Mouse (Mus musculus): Measurements from ENCODE around the gene Ikzf4. TPM values are rescaled to one million over a fixed set of nuclear protein-coding genes. Genes with fewer than 3 reads are reported as not detected.
A peak's percentile ranks its signal among the peaks of the same experiment; 100 is the strongest.
"Not testable (repeated sequence)": the region's sequence is repeated elsewhere in the genome, so short reads cannot be mapped to it uniquely, and the experiment has no call there.

Ikzf4 gene
- total and polyA plus RNA-seq, 3 experiments: 0.88 to 1.8 (median 0.97) TPM

DNA sequence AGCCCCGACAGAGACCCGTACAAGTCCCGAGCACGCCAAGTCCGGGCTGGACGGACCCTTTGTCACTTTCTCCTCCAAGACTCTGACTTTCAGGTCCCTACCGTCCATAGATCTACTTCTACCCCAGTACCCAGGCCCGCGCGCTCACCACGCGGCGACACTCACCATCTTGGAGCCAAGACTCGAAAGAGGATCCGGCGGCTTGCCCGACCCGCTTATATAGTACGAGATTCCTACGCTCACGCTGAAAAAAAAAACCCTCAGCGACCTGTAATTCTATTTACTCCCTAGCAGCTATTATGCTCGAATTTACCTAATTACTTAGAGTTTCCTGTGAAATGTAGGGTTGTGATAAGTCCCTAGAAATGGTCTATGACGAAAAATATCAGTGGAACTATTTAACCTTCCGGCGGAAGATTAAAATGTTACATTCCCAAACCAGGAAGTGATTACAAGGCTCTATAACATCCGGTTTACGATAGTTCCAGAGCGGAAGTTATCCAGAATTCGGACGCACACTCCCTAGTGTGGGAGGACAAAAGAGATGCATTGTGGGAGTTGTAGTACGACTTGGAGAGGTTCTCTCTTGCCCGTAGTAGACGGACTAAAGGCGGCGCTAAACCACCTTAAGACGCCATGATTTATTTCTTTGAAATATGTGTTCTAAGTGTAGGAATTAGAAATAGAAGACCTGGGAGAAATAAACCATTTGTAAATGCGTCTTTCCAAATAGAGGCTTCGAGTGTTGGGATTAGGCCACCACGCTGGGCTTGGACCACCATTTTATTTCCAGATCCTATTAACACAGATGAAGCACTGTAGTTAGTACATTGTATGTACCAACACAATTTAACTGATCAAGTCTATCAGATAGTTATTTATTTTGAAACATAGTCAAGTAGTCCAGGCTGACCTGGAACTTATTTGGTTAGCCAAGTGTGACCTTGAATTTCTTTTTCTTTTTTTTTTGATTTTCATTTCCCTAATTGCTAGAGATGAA, 19.2 kb downstream of the Ikzf4 start, which contains the start of gene Rps26:
Gene Rps26, minus strand, starts transcription at position 437 of the 1,000 bp plus-strand sequence.
- peak within 1 kb of the TSS; percentile 100 for H3K27ac ChIP-seq
- TF ChIP-seq POLR2A (IDR thresholded peaks at IDR 0.05; ENCODE audit: insufficient read depth, low read depth, low read length): peak; percentile 95
- TF ChIP-seq EP300 (IDR thresholded peaks at IDR 0.05; ENCODE audit: insufficient read depth, low read depth, low read length): 0 out of 2 replicates have a peak, but pooled peaks have one; percentile 44
- TF ChIP-seq CTCF (IDR thresholded peaks at IDR 0.05): peak; percentile 74

DNA sequence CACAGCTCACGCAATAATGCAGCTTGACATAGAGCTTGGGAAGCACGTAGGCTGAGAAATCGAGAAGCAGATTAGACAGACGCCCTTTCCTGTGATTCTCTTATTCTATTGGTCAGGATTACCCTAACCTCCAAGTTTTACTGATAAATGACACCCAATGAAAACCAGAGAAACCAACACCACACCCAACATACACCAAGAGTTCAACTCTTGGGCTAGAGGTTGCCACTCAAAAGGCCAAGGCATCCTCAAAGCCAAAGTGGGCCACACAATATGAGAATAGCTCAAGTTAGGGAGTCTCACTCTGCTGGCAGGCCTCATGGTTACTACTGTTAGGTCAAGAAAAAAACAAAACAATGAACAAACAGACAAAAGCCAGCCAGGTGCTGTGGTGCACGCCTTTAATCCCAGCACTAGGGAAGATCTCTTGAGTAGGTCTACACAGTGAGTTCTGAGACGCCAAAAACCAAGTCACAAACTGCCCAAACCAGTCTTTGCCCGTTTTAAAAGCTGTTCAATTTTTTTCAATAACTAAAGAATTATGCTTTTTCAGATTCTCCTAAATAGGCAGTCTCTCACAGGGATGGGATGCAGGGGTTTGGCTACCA, 20.4 kb downstream of the Ikzf4 start:
- Histone ChIP-seq H3K4me3 (peak overlapping the region; percentile 77), H3K9ac (ENCODE audit: low read depth, low read length) (peak overlapping the region; percentile 90), H3K4me1 (ENCODE audit: control insufficient read depth, insufficient read depth, low read length) (peaks cover 3% of the 10 kb centered on the region), H3K79me2 (replicated peaks; ENCODE audit: control insufficient read depth, insufficient read depth, low read length) (no peaks in the 10 kb centered on the region), H3K36me3 (ENCODE audit: control insufficient read depth, insufficient read depth, low read length) (peaks cover 5% of the 10 kb centered on the region), H3K27ac (peak overlapping the region; percentile 100), H3K27me3 (ENCODE audit: control insufficient read depth, insufficient read depth, low read length) (no peaks in the 10 kb centered on the region)
- no peak for DNase-seq
- TF ChIP-seq EP300 (IDR thresholded peaks at IDR 0.05; ENCODE audit: insufficient read depth, low read depth, low read length) (no peak), CTCF (IDR thresholded peaks at IDR 0.05) (no peak), POLR2A (IDR thresholded peaks at IDR 0.05; ENCODE audit: insufficient read depth, low read depth, low read length) (no peak)
- intact Hi-C loops (cut with DNase I): loop anchor here (5.0 to 10.0 kb wide), 3 partner anchors 73 to 323 kb away; partner anchors contain the start of genes Gdf11 and Pan2
- 34% methylated on average over 7 of the region's 7 CpGs for WGBS

More for the DNA sequence above, 19.2 kb downstream of the Ikzf4 start, which contains the start of gene Rps26:
- Histone ChIP-seq H3K79me2 (replicated peaks; ENCODE audit: control insufficient read depth, insufficient read depth, low read length) (no peaks in the 10 kb centered on the region), H3K36me3 (ENCODE audit: control insufficient read depth, insufficient read depth, low read length) (peaks cover 5% of the 10 kb centered on the region), H3K4me3 (peak within 1 kb of the TSS; percentile 77), H3K4me1 (ENCODE audit: control insufficient read depth, insufficient read depth, low read length) (peaks cover 3% of the 10 kb centered on the region), H3K9ac (ENCODE audit: low read depth, low read length) (peak within 1 kb of the TSS; percentile 90), H3K27me3 (ENCODE audit: control insufficient read depth, insufficient read depth, low read length) (no peaks in the 10 kb centered on the region)
- WGBS: 1% methylated on average over 40 of the region's 40 CpGs
- DNase-seq: peak; percentile 85 to 88
- intact Hi-C loops (cut with DNase I): loop anchor here (1.0 to 10.0 kb wide), 5 partner anchors 47 to 324 kb away; partner anchors contain the start of genes Gdf11 and Pan2

DNA sequence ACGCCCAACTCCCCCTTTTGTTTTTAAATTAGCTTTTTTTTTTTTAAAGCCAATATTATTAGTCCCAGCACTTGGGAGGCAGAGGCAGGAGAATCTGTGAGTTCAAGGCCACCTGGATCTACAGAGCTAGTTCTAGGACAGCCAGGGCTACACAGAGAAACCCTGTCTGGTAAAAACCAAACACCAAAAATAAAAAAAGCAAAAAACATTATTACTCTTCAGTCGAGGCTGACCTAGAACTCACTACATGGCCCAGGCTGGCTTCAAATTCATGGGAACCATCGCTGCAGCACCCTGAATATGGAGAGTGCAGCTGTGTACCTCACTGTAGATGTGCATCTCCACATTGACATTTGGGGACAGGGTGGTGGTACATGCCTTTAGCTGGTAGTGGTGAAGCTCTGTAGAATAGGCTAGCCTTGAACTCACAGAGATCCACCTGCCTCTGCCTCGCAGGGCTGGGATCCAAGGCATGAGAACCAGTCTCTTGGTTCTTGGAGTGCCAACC, 22.6 kb downstream of the Ikzf4 start:
- H3K4me3 ChIP-seq; DNase-seq; H3K9ac ChIP-seq (ENCODE audit: low read depth, low read length); H3K27ac ChIP-seq; H3K79me2 ChIP-seq (replicated peaks; ENCODE audit: control insufficient read depth, insufficient read depth, low read length); H3K4me1 ChIP-seq (ENCODE audit: control insufficient read depth, insufficient read depth, low read length); H3K36me3 ChIP-seq (ENCODE audit: control insufficient read depth, insufficient read depth, low read length); H3K27me3 ChIP-seq (ENCODE audit: control insufficient read depth, insufficient read depth, low read length): not testable (repeated sequence)
- intact Hi-C loops (cut with DNase I): loop anchor here (10.0 kb wide), 1 partner anchor 272 kb away; the partner anchor contains the start of gene Gdf11
- WGBS: 90% methylated on average over 4 of the region's 4 CpGs

DNA sequence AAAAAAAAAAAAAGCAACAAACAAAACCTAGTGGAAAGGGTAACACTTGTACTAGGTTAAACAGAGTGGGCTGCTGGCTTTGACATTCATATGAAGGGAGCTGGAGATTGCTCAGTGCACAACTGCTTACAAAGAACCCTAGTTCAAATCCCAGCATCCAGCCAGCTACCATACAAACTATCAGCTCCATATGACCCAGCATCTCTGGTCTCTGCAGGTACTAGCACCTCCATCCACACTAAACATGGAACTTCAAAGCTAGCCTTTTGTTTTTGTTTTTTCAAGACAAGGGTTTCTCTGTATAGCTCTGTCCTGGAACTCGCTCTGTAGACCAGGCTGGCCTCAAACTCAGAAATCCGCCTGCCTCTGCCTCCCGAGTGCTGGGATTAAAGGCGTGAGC, 23.1 kb downstream of the Ikzf4 start:
- Histone ChIP-seq H3K27ac (no peak overlapping the region), H3K27me3 (ENCODE audit: control insufficient read depth, insufficient read depth, low read length) (no peaks in the 10 kb centered on the region)

DNA sequence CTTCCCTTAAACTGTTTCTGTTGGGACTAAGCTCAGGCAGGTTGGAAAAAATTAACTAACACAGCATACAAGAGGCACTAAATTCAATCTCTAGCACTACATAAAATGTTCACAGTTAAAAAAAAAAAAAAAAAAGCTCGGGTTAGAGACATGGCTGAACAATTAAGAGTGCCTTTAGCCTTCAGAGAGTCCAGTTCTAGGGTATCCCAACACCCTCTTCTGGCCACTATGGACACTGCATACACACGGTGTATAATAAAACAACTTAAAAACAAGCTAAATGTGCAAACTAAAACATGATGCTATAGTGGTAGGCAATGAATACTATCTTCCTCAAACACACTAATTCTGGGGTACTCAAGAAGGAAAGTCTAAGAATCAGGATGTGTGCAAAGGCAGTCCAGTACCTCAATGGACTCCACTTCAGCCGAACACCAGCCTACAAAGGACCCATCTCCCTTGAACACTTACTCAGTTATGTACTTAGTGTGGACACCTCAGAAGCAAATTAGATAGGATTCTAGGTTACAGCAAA, 23.7 kb downstream of the Ikzf4 start:
- no peak for DNase-seq
- Histone ChIP-seq H3K4me3 (no peak overlapping the region), H3K27ac (no peak overlapping the region), H3K9ac (ENCODE audit: low read depth, low read length) (no peak overlapping the region), H3K4me1 (ENCODE audit: control insufficient read depth, insufficient read depth, low read length) (peaks cover 3% of the 10 kb centered on the region), H3K79me2 (replicated peaks; ENCODE audit: control insufficient read depth, insufficient read depth, low read length) (no peaks in the 10 kb centered on the region), H3K27me3 (ENCODE audit: control insufficient read depth, insufficient read depth, low read length) (no peaks in the 10 kb centered on the region), H3K36me3 (ENCODE audit: control insufficient read depth, insufficient read depth, low read length) (peaks cover 5% of the 10 kb centered on the region)
- intact Hi-C loops (cut with DNase I): loop anchor here (10.0 kb wide), 1 partner anchor 273 kb away; the partner anchor contains the start of gene Gdf11
- peak; percentile 11; the same call in 1 of the 2 replicates for TF ChIP-seq CTCF (IDR thresholded peaks at IDR 0.05)
- TF ChIP-seq POLR2A (IDR thresholded peaks at IDR 0.05; ENCODE audit: insufficient read depth, low read depth, low read length): 0 out of 2 replicates have a peak, but pooled peaks have one; percentile 7
- no peak for TF ChIP-seq EP300 (IDR thresholded peaks at IDR 0.05; ENCODE audit: insufficient read depth, low read depth, low read length)
- 78% methylated on average over 3 of the region's 3 CpGs for WGBS

More for the DNA sequence above, 23.1 kb downstream of the Ikzf4 start:
- intact Hi-C loops (cut with DNase I): loop anchor here (10.0 kb wide), 1 partner anchor 272 kb away; the partner anchor contains the start of gene Gdf11
- H3K79me2 ChIP-seq (replicated peaks; ENCODE audit: control insufficient read depth, insufficient read depth, low read length): no peaks in the 10 kb centered on the region
- peaks cover 3% of the 10 kb centered on the region for H3K4me1 ChIP-seq (ENCODE audit: control insufficient read depth, insufficient read depth, low read length)
- H3K4me3 ChIP-seq: no peak overlapping the region
- H3K36me3 ChIP-seq (ENCODE audit: control insufficient read depth, insufficient read depth, low read length): peaks cover 5% of the 10 kb centered on the region
- TF ChIP-seq CTCF (IDR thresholded peaks at IDR 0.05): no peak
- no peak for TF ChIP-seq POLR2A (IDR thresholded peaks at IDR 0.05; ENCODE audit: insufficient read depth, low read depth, low read length)
- no peak for TF ChIP-seq EP300 (IDR thresholded peaks at IDR 0.05; ENCODE audit: insufficient read depth, low read depth, low read length)
- H3K9ac ChIP-seq (ENCODE audit: low read depth, low read length): no peak overlapping the region
- DNase-seq: no peak
- WGBS: 93% methylated on average over 4 of the region's 4 CpGs

All from heart, adult 2 months (tissue).